Mouse (Mus musculus): ENCODE data around the gene Nudt12. TPM values are rescaled to one million over a fixed set of nuclear protein-coding genes. Genes with fewer than 3 reads are reported as not detected.

The Nudt12 gene
- polyA plus RNA-seq, 1 experiment from 2014 or later, result 4.8 TPM

DNA sequence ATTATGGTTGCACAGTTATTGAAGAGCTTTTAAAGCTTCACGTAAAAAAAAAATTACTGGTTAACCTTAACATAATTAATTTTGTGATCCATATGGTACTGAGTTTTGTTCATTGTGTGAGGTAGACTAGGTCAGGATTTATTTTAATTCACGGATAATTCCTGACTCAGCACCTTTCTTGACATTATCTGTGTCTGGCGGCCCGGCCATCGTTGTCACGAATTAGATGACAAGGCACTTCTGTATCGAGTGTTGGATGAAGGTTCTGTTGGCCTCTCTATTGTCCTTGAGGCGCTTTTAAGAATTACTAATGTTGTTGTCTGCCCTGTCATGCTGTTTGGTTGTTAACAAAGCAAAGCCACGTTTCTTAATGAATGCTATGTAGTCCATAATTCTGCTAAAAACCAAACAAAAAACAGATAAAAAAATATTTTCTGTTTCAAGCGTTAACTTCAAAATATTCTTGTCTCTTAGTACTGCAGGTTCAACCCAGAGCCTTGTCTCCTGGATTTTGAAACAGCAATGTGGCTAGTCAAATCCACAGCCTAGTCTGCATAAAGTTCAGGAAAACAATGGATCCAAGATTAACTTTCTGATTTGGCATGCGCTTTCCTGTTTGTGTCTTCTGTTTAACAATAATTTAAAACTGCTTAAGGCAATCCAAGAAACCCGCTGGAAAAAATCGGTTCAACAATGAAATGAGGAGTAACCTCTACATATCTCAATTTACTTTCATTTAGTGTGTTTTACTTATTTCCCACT is 1.4 kb downstream of the Nudt12 start:
- Histone ChIP-seq H3K4me2 (ENCODE audit: low read length) (peak overlapping the region; percentile 87; the same call in 1 of the 2 replicates), H3K9ac (ENCODE audit: low read length) (no peak overlapping the region), H3K27me3 (replicated peaks; ENCODE audit: control insufficient read depth, insufficient read depth, low read length) (no peaks in the 10 kb centered on the region), H3K9me3 (ENCODE audit: control insufficient read depth, low read length) (no peaks in the 10 kb centered on the region), H3K4me3 (ENCODE audit: low read depth, low read length) (no peak overlapping the region), H3K4me1 (replicated peaks; ENCODE audit: control insufficient read depth, insufficient read depth, low read length) (no peaks in the 10 kb centered on the region; the same call in 1 of the 2 replicates), H3K36me3 (ENCODE audit: control insufficient read depth, insufficient read depth, low read length) (no peaks in the 10 kb centered on the region), H3K27ac (ENCODE audit: low read depth) (no peak overlapping the region)
- ATAC-seq (replicated peaks; ENCODE audit: low FRiP score, low TSS enrichment, low read depth) (no peak), DNase-seq (ENCODE audit: low spot score) (no peak)
- 83% methylated on average over 13 of the region's 13 CpGs for WGBS

DNA sequence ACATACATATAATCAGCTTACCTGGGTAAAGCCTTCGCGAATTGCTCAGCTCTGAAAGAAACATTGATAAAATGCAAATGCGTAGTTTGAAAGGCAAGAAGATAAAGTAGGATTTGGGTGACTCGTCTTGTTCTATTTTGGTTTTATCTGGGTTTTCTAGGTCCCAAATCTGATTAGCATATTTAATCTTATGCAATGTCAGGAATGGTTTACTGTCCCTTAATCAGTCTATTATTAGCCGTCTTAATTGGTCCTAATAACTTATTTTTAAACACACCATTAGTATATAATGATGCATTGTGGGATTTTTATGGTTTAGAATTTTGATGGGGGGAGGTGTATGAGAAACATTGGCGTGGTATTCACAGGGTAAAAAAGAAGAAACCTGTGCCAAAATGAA is 21.9 kb downstream of the Nudt12 start, which contains the start of gene Pdzph1:
TSS of gene Pdzph1 (minus strand) at position 101 of the 400 bp plus-strand sequence.
- Histone ChIP-seq H3K4me2 (ENCODE audit: low read length) (no peak within 1 kb of the TSS), H3K36me3 (ENCODE audit: control insufficient read depth, insufficient read depth, low read length) (no peaks in the 10 kb centered on the region), H3K4me3 (ENCODE audit: low read depth, low read length) (no peak within 1 kb of the TSS), H3K9me3 (ENCODE audit: control insufficient read depth, low read length) (no peaks in the 10 kb centered on the region), H3K9ac (ENCODE audit: low read length) (no peak within 1 kb of the TSS), H3K27me3 (replicated peaks; ENCODE audit: control insufficient read depth, insufficient read depth, low read length) (no peaks in the 10 kb centered on the region), H3K4me1 (replicated peaks; ENCODE audit: control insufficient read depth, insufficient read depth, low read length) (no peaks in the 10 kb centered on the region), H3K27ac (ENCODE audit: low read depth) (no peak within 1 kb of the TSS)
- ATAC-seq (replicated peaks; ENCODE audit: low FRiP score, low TSS enrichment, low read depth), result no peak
- DNase-seq (ENCODE audit: low spot score), result no peak
- 87% methylated on average over 6 of the region's 6 CpGs for WGBS

DNA sequence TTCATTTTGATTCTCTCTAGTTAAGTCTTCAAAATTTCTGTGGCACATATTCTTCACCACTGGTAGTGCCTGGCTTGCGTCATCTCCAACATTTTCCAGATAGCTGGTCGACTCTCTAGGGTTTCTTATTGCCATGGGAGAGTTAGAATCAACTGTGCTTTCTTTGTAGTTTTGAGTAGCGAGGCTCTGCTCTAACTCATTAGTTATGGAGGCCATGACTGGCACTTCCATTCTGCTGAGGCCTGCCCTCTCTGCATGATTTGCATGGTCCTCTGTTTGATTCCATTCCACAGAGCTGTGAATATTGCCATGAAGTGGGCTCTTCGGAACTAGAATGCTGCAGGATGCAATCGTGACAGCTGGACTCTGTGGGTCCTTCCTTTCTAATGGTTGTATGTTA is 39.9 kb downstream of the Nudt12 start:
- no peak for ATAC-seq (replicated peaks; ENCODE audit: low FRiP score, low TSS enrichment, low read depth)

DNA sequence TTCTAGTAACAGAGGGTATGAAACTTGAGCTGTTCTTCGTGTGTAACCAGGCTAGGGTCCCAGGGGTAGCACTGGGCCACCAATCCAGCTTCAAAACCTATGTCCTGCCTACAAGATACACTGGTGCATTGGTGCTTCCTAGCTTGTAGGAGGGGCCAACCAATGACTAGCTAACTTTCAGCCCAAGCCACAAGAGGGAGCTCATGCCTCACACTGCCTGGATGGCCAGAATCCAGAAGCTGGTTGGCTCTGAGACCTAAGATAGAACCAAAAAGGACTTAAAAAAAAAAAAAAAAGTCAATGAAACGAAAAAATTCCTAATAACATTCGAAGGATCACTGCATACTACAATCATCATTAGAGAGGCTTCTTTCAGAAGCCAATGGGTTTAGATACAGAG is 53.3 kb downstream of the Nudt12 start:
- Histone ChIP-seq H3K27ac (ENCODE audit: low read depth) (no peak overlapping the region), H3K9me3 (ENCODE audit: control insufficient read depth, low read length) (no peaks in the 10 kb centered on the region), H3K9ac (ENCODE audit: low read length) (no peak overlapping the region), H3K4me3 (ENCODE audit: low read depth, low read length) (no peak overlapping the region), H3K27me3 (replicated peaks; ENCODE audit: control insufficient read depth, insufficient read depth, low read length) (no peaks in the 10 kb centered on the region), H3K36me3 (ENCODE audit: control insufficient read depth, insufficient read depth, low read length) (no peaks in the 10 kb centered on the region), H3K4me1 (replicated peaks; ENCODE audit: control insufficient read depth, insufficient read depth, low read length) (no peaks in the 10 kb centered on the region), H3K4me2 (ENCODE audit: low read length) (no peak overlapping the region)
- 35% methylated on average over 3 of the region's 3 CpGs for WGBS
- no peak for ATAC-seq (replicated peaks; ENCODE audit: low FRiP score, low TSS enrichment, low read depth)
- DNase-seq (ENCODE audit: low spot score), result no peak

More for the DNA sequence above, 39.9 kb downstream of the Nudt12 start:
- Histone ChIP-seq H3K4me1 (replicated peaks; ENCODE audit: control insufficient read depth, insufficient read depth, low read length) (no peaks in the 10 kb centered on the region), H3K36me3 (ENCODE audit: control insufficient read depth, insufficient read depth, low read length) (no peaks in the 10 kb centered on the region), H3K9ac (ENCODE audit: low read length) (no peak overlapping the region), H3K27ac (ENCODE audit: low read depth) (no peak overlapping the region), H3K9me3 (ENCODE audit: control insufficient read depth, low read length) (no peaks in the 10 kb centered on the region), H3K27me3 (replicated peaks; ENCODE audit: control insufficient read depth, insufficient read depth, low read length) (no peaks in the 10 kb centered on the region), H3K4me2 (ENCODE audit: low read length) (no peak overlapping the region), H3K4me3 (ENCODE audit: low read depth, low read length) (no peak overlapping the region)
- DNase-seq (ENCODE audit: low spot score), result no peak
- 52% methylated on average over 5 of the region's 5 CpGs for WGBS

- no peaks in the 10 kb centered on the region for H3K9me3 ChIP-seq (ENCODE audit: control insufficient read depth, low read length)
- no peaks in the 10 kb centered on the region for H3K27me3 ChIP-seq (replicated peaks; ENCODE audit: control insufficient read depth, insufficient read depth, low read length)
- H3K27ac ChIP-seq (ENCODE audit: low read depth), result no peak overlapping the region
- no peaks in the 10 kb centered on the region for H3K4me1 ChIP-seq (replicated peaks; ENCODE audit: control insufficient read depth, insufficient read depth, low read length)
- no peak for ATAC-seq (replicated peaks; ENCODE audit: low FRiP score, low TSS enrichment, low read depth)
- no peak overlapping the region for H3K4me3 ChIP-seq (ENCODE audit: low read depth, low read length)
- H3K36me3 ChIP-seq (ENCODE audit: control insufficient read depth, insufficient read depth, low read length), result no peaks in the 10 kb centered on the region
- H3K9ac ChIP-seq (ENCODE audit: low read length), result no peak overlapping the region
- WGBS, result 93% methylated on average over 1 of the region's 1 CpGs
- no peak overlapping the region for H3K4me2 ChIP-seq (ENCODE audit: low read length)
- DNase-seq (ENCODE audit: low spot score), result no peak
These were observed 56.1 kb downstream of the Nudt12 start for GRCm38 (mm10) chr17:58957055-58957454.

Other genes with a start within 250 kb of the Nudt12 start
- gene Pdzph1, start 22.0 kb downstream of the Nudt12 start, polyA plus RNA-seq (2014; fragmentation: Nextera tagmentation; extraction: Ambion mirVana), result 0.13 and 0.26 TPM in 2 replicates